Mouse (Mus musculus): ENCODE results near the gene Fmn2.

Fmn2 gene

DNA sequence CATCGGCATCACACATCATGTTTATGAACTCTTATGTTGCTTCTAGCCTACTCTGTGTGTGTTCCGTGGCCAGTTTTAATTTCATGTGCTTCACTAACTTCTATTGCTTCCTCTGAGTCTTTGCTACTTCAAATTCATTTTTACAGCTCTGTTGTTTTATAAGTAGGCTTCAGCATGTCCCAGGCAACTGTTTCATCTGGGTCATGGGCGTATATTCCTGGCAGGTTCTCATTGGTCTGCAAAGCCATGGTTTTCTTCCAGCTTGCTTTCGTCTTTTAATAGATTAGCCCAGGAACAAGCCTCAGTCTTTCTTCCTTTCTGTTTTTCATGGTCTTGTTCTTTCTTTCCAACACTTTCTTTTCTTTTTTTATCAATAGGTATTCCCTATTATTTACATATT is 279.4 kb downstream of the Fmn2 start:
- no peak for DNase-seq (ENCODE audit: low spot score in 2 of 2)

DNA sequence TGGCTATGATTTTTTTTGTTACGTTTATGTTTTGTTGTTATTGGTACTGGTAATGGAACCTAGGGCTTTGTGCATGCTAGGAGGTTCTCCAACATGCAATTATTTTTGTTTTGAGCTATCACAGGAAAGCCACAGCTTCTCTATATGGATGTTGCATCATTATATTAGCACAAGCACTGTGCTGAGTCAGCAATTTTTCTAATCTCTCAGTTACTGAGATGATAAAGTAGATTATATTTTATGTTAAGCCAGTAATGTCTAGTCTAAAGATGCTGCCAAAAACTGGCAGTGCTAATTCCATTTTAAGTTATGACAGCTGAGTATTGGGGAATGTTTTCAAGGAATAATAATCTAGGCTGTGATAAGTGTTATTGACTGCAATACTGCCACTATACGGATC is 287.0 kb downstream of the Fmn2 start:
- DNase-seq (ENCODE audit: low spot score in 2 of 2): no peak

DNA sequence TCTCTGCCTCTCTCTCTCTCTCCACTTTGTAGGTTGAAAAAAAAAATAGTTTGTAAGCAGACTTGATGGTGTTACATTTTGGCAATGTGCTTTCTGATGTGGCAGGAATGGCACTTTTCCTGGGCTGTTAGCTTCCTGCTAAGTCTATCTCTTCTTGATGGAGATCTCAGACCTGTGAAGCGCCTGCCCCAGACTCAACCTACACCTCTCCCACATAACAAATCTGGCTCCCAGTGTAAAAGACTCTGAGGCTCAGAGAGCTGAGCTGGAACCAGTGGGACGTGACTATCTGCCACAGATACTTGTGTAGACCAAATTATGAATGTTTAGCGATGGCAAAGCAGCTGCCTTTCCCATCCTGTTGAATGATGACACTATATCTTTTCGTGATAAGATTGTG is 310.2 kb downstream of the Fmn2 start:
- no peak for DNase-seq (ENCODE audit: low spot score in 2 of 2)

DNA sequence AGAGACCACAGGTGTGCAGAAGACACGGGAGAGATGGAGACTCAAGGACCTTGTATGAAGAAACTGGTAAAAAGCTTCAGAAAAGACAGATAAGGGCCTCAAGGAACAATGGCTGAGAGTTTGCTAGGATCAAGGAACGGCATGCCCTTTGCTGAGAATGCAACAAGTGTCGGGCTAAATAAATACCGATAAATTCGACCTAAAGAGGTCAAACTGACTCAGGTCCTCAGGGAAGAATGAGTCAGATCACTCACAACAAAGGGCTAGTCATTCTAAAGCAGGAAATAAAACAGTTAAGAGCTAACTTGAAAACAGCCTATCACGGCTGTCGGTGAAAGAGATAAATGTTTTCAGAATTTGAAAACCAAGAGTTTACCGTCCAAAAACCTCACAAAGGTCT is 324.9 kb downstream of the Fmn2 start:
- DNase-seq (ENCODE audit: low spot score in 2 of 2): no peak

DNA sequence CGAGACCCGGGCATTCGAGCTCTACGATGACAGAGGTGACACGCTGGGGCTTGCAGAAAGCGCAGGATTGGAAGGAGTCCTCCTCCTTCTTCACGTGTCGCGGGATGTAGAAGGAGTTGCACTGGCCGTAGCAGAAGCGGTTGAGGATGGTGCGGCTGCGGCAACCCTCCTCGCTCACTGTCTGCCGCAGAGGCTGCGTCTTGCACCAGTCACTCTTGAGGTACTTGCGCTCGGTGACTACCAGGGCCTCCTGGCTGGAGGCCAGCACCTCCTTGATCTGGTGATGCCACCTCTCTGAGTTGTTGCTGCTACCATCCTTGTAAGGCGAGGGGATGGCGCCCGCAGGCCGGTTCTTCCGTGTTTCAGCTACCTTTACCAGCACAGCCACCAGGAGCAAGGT is 335.2 kb downstream of the Fmn2 start:
- no peak for DNase-seq (ENCODE audit: low spot score in 2 of 2)

DNA sequence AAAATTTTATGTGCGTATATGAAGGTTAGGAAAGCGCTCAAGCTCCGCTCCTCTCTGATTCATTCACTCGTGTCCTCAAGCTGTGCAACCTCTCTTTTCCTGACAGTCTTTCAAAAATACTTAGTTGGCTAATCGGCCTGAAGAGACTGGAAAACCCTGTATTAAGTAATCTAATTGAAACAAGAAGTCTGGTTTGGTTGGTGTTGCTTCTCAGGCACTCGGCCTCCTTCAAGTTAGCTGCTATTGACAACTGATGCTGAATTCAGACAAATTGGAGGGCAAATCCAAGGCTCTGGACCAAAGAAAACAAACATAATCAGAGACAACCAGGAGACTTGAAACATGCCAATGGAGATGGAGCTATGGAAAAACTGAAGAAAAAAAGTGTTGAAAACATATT is 343.2 kb downstream of the Fmn2 start:
- DNase-seq (ENCODE audit: low spot score in 2 of 2): no peak

DNA sequence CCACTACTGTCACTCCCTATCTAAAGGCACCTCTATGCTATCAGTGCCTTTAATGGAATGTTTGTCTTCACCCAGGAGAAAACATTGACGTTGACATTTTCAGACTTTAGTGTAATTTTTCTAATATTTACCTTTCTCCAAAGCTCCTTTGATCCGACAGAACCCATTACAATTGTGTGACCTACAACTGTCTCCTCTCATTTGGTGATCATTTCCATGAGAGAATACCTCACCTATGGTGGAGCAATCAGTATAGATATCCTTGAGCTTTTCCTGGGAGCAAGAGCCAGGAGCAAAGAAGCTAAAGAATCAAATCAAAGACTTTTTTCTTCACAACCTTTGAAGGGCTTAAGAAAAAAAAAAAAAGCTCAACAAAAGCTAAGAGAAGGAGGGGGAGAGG is 354.6 kb downstream of the Fmn2 start:
- DNase-seq (ENCODE audit: low spot score in 2 of 2): no peak

DNA sequence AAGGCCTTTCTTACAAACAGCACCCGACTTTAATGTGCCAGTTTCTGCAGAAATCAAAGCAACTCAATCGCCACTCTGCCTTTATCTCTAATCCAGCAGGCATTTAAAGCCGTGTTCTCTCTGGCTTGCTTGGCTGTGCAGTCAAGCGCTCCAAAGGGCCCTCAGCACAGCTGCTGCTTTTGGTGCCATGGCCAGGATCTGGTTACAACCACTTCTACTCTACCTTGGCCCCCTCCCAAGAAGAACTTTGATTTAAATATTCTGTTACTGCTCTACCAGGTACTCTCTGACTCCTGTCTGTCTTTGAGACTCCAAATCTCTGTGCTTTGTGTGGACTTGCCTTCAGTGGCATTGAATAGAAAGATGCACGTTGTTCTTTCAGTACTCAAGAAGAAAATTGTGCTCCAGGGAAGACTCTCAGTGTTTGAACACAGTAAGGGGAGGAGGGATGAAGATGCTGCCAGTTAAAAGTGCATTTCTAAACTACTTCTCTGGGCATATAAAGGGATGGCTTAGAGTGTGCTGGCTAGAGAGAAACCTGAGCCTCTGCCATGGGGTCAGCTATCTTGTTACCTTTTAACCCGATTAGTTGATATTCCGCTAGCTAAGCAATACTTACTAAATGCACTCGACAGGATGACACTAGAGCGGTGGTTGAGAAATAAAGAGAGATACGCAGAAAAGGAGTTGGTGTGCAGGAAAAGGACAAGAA is 358.9 kb downstream of the Fmn2 start:
- no peak for DNase-seq (ENCODE audit: low spot score in 2 of 2)
